Mouse (Mus musculus): ENCODE measurements at regions not wholly inside any gene's neighbourhood (a gene's known extent, or its start where the extent isn't known, plus 50 kb on each side); places are given as distances from the start of the nearest gene placed in this dataset.

DNA sequence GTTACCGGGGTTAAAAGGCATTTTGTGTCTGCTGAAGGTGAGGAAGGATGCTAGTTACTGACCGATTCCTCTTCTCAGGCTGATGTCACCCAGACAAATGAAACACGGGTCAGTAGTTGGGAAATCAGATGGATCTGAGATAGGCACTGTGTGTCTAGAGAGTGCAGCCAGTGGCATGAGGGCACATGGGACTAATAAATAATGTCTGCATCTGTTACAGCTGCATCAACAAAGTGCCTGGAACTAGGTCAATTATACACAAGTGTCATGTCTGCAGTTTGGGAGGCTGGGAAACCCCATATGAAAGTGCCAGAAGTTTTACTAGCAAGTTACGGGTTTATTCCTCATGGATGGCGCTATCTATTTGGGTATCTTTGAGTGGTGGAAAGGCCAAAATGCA, 68.8 kb downstream of the Cxcl12 start:
- Histone ChIP-seq H3K9me3 (no peaks in the 10 kb centered on the region), H3K27me3 (replicated peaks) (no peaks in the 10 kb centered on the region), H3K4me2 (replicated peaks) (no peak overlapping the region), H3K27ac (no peak overlapping the region), H3K36me3 (no peaks in the 10 kb centered on the region), H3K4me3 (replicated peaks) (no peak overlapping the region), H3K9ac (no peak overlapping the region), H3K4me1 (replicated peaks) (no peaks in the 10 kb centered on the region)
- WGBS: 74% methylated on average over 5 of the region's 5 CpGs
- no peak for ATAC-seq

DNA sequence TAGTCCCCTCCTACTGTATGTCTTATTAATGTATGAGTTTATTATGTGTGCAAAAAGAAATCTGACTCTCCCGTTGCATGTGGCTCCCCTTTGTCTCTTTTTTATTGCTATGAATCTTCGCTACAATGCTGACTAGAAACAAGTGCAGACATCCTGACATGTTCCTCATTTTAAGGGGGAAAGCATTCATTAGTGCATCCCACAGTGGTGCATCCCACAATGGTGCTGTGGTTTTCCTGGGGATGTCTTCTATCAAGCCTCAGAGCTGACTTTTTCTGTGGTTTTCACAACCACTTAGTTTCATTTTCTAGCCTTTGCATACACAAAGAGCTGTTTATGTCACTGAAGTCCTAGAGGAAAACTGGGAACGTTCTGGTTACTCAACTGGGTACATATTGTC, 72.9 kb downstream of the Cxcl12 start:
- H3K9ac ChIP-seq: no peak overlapping the region
- H3K27ac ChIP-seq: no peak overlapping the region
- no peak for ATAC-seq
- no peaks in the 10 kb centered on the region for H3K36me3 ChIP-seq
- H3K27me3 ChIP-seq (replicated peaks): no peaks in the 10 kb centered on the region
- no peaks in the 10 kb centered on the region for H3K4me1 ChIP-seq (replicated peaks)
- WGBS: 54% methylated on average over 3 of the region's 3 CpGs
- H3K4me2 ChIP-seq (replicated peaks): no peak overlapping the region
- H3K9me3 ChIP-seq: no peaks in the 10 kb centered on the region
- H3K4me3 ChIP-seq (replicated peaks): no peak overlapping the region

DNA sequence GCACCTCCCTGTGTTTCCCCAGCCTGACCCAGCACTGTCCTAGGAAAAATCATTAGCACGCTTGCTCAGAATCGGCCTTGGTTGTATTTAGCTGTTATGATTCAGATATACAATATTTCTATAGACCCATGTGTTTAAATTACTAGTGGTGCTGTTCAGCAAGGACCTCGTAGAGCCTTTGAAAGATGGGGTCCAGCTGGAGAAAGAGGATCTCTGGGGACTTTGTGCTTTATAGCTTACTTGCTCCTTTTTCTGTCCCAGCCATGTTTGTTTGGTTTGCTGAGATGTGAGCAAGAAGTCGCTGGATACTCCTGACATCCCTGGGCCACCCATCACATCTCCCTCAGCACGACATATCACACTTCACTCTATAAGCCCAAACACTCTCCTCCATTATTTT, 77.1 kb downstream of the Cxcl12 start:
- Histone ChIP-seq H3K4me1 (replicated peaks) (no peaks in the 10 kb centered on the region), H3K4me2 (replicated peaks) (no peak overlapping the region), H3K36me3 (no peaks in the 10 kb centered on the region), H3K9ac (no peak overlapping the region), H3K9me3 (no peaks in the 10 kb centered on the region), H3K27me3 (replicated peaks) (no peaks in the 10 kb centered on the region), H3K27ac (no peak overlapping the region), H3K4me3 (replicated peaks) (no peak overlapping the region)
- no peak for ATAC-seq
- WGBS: 66% methylated on average over 5 of the region's 5 CpGs

DNA sequence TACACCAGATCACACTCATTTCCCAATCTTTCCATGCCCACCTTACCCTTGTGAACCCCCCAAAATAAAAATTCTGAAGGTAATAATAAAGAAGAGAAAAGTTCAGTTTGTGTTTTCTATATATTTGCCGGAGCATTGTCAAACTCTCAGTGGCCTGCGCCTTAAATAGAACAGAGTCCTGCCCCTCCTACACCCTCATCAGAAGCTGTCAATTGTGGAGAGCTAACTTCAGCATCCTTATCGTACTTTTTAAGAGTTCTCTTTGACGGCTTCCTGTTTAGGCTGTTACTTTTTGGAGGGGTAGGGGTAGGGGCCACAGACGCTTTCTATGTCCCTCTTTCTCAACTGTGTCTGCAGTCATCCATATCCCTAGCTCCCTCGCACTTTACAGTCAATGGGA, 77.5 kb downstream of the Cxcl12 start:
- Histone ChIP-seq H3K27ac (no peak overlapping the region), H3K4me3 (replicated peaks) (no peak overlapping the region), H3K27me3 (replicated peaks) (no peaks in the 10 kb centered on the region), H3K36me3 (no peaks in the 10 kb centered on the region), H3K4me2 (replicated peaks) (no peak overlapping the region), H3K9ac (no peak overlapping the region), H3K4me1 (replicated peaks) (no peaks in the 10 kb centered on the region), H3K9me3 (no peaks in the 10 kb centered on the region)
- WGBS: 78% methylated on average over 6 of the region's 6 CpGs
- no peak for ATAC-seq

DNA sequence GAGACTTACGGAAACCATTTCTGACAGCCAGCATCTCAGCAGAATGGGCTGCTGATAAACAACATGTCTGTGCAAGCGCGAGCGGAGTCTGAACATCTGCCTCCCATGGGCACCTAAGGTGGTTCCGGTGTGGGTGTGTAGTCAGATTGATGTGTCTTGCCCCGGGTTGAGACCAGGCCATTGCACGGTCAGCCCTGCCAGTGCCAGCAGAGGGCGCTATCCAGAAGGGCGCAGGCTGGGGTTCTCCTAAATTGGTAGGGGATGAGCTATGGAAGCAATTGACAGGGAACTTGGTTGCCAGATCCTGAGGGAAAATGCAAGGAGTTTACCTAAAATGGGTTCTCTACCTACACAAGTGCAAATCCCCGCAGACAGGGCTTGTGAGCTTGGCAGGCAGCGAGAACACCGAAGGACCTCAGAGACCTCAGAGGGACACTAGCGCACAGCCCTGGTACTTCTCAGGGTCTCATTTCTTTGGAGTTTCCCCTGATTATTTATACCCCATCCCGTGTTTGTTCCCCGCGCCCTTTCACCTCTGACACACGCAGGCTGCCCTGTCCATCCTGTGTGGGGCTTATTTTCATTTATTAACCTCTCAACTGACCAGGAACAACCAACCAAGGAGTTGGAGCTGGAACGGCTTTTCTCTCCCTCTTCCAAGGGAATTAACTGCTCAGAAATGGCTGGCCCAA, 81.0 kb downstream of the Cxcl12 start:
- Histone ChIP-seq H3K4me1 (replicated peaks) (no peaks in the 10 kb centered on the region), H3K27ac (no peak overlapping the region), H3K27me3 (replicated peaks) (no peaks in the 10 kb centered on the region), H3K4me2 (replicated peaks) (no peak overlapping the region), H3K4me3 (replicated peaks) (no peak overlapping the region), H3K36me3 (no peaks in the 10 kb centered on the region), H3K9ac (no peak overlapping the region), H3K9me3 (no peaks in the 10 kb centered on the region)
- WGBS: 81% methylated on average over 18 of the region's 18 CpGs
- no peak for ATAC-seq

DNA sequence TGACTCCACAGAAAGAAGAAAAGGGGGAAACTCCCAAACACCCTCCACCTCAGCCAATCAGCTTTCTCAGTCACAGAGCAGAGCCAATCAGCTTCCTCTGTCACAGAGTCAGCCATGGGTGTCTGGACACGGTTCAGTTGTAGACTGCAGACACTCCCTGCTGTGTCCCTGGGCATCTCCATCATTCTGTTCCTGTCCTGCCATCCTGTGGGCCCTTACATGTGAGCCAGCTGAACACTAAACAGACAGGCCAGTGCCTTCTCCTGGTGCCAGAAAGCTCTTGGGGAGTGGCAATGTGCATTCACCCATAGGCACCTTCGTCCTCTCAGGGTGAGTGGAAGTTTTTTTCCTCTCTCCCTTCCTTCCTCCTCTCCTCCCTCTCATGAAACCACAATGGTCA, 81.7 kb downstream of the Cxcl12 start:
- Histone ChIP-seq H3K9ac (no peak overlapping the region), H3K4me1 (replicated peaks) (no peaks in the 10 kb centered on the region), H3K4me3 (replicated peaks) (no peak overlapping the region), H3K27ac (no peak overlapping the region), H3K36me3 (no peaks in the 10 kb centered on the region), H3K4me2 (replicated peaks) (no peak overlapping the region), H3K9me3 (no peaks in the 10 kb centered on the region), H3K27me3 (replicated peaks) (no peaks in the 10 kb centered on the region)
- 38% methylated on average over 2 of the region's 2 CpGs for WGBS
- ATAC-seq: no peak

DNA sequence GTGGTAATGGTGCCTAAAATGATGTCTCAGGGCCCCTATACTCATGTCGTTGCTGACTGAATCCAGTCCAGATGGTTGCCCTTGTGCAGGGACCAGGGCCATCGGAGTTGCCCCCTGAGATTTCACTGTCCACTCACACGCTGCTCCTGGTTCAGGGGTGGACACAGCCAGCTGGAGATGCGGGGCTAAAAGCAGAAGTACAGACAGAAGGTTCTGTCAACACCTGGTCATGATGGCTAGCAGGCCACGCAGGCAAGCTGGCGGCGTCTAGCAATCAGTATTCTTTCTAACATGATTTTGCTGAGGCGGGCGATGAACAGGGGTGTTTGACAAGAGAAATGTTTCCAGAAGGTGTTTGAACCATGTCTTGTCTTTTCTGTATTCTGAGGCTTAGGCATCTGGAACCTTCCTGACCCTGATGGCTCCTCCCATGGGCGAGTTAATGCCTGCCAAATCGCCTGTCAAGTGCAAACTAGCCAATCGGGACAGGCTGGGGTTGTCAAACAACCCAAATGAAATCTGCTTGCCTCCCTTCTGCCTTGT, 83.1 kb downstream of the Cxcl12 start:
- Histone ChIP-seq H3K36me3 (no peaks in the 10 kb centered on the region), H3K4me1 (replicated peaks) (no peaks in the 10 kb centered on the region), H3K9ac (no peak overlapping the region), H3K4me3 (replicated peaks) (no peak overlapping the region), H3K27ac (no peak overlapping the region), H3K9me3 (no peaks in the 10 kb centered on the region), H3K27me3 (replicated peaks) (no peaks in the 10 kb centered on the region), H3K4me2 (replicated peaks) (no peak overlapping the region)
- no peak for ATAC-seq
- 68% methylated on average over 12 of the region's 12 CpGs for WGBS

DNA sequence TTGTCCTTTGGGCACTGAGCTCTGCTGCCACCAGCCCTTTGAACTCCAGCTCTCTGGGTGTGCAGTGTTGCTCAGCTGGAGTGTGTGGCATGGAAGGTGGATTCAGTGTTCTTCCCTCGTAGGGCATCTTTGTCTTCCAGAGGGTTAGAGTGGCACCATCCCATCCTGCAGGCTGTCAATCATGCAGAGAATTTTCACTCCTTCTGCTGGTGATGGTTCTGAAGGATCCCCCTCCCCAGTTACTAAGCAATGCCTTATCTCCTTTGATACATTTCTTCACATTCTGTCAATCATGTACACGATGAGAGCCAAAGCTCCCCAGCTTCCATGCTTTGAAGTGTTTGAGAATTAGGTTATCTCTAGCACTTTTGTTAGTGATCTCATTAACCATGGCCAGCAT, 84.0 kb downstream of the Cxcl12 start:
- no peak overlapping the region for H3K9ac ChIP-seq
- no peak overlapping the region for H3K27ac ChIP-seq
- no peaks in the 10 kb centered on the region for H3K9me3 ChIP-seq
- ATAC-seq: no peak
- H3K4me2 ChIP-seq (replicated peaks): no peak overlapping the region
- H3K36me3 ChIP-seq: no peaks in the 10 kb centered on the region
- WGBS: 85% methylated on average over 2 of the region's 2 CpGs
- H3K27me3 ChIP-seq (replicated peaks): no peaks in the 10 kb centered on the region
- no peaks in the 10 kb centered on the region for H3K4me1 ChIP-seq (replicated peaks)
- H3K4me3 ChIP-seq (replicated peaks): no peak overlapping the region

DNA sequence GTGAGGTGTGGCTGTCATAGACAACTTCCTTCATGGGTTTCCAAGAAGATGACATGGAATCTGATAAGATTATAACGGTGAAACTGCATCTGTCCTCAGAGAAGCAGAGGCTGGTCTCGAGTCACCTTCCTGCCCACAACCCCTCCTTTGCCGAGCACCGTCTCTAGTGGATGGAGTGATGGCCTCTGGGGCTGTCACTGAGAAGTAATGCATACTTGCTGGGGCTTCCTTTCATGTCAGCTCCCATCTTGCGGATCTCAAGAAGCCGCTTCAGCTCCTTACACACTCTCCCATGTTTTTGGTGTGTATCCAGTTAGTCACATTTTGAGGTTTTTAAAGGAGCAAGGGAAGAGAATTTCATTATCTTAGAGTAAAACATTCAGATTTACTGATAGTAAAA, 84.7 kb downstream of the Cxcl12 start:
- Histone ChIP-seq H3K27ac (no peak overlapping the region), H3K4me2 (replicated peaks) (no peak overlapping the region), H3K9ac (no peak overlapping the region), H3K27me3 (replicated peaks) (no peaks in the 10 kb centered on the region), H3K36me3 (no peaks in the 10 kb centered on the region), H3K4me1 (replicated peaks) (no peaks in the 10 kb centered on the region), H3K9me3 (no peaks in the 10 kb centered on the region), H3K4me3 (replicated peaks) (no peak overlapping the region)
- WGBS: 86% methylated on average over 6 of the region's 6 CpGs
- no peak for ATAC-seq

DNA sequence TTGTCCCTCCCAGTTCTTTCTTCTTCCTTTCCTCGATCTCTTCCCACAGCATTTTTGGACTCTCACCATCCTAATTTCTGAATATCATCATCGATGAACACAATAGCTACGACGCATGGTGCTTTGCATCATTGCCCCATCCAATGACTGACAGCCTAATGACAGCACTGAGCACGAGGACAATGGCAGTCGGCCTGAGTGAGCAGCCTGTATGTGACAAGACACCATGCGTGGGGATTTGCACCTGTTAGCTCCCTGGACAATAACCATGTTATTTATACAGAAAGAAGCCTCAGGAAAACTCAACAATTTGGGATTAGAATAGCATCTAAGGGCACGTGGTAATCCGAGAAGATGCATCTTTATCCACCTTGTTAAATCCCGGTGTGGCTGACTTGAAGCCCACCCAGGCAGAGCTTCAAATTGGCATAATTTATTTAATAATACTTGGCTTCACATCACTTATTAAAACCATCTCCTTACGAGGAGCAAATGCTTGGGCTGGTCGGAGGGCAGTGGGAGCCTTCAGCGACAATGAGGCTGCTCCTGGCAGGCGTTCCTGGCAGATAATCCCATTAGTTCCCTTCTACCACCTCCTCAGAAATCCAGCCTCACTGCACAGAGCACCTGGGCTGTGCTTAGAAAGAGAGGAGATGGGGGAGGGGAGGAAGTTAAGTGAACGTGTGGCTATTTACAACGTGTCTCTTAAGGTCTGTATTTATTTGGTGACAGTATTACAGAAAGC, 85.4 kb downstream of the Cxcl12 start:
- WGBS: 65% methylated on average over 16 of the region's 16 CpGs
- Histone ChIP-seq H3K4me1 (replicated peaks) (no peaks in the 10 kb centered on the region), H3K27ac (no peak overlapping the region), H3K4me2 (replicated peaks) (no peak overlapping the region), H3K9me3 (no peaks in the 10 kb centered on the region), H3K27me3 (replicated peaks) (no peaks in the 10 kb centered on the region), H3K4me3 (replicated peaks) (no peak overlapping the region), H3K9ac (no peak overlapping the region), H3K36me3 (no peaks in the 10 kb centered on the region)
- ATAC-seq: no peak

DNA sequence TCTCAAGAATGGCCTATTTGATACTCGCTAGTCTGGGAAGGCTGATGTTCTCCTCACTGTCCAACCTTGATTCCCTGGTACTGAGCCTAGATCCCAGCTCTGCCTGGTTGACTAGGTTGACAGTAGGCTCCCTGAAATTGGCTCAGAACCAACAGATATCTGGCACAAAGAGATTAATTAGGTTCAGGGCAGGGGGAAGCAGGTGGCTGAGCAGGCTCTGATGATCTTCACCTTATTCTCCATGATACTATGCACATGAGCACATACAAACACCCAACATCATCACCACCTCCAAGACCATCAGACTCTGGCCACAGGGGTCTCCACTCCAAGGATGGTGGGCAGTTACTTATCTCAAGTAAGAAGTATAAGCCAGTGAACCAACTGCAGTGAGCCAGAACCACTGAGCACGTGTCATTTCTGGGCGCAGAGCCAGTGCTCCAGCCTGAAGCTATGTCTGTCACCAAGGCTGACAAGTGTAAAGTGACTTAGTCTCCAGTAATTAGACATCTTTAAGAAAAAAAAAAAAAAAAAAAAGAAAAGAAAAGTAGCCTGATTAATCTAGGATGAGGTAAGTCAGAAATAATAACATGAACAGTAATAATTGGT, 86.4 kb downstream of the Cxcl12 start:
- H3K9me3 ChIP-seq: no peaks in the 10 kb centered on the region
- no peaks in the 10 kb centered on the region for H3K4me1 ChIP-seq (replicated peaks)
- no peaks in the 10 kb centered on the region for H3K27me3 ChIP-seq (replicated peaks)
- no peak overlapping the region for H3K4me2 ChIP-seq (replicated peaks)
- H3K9ac ChIP-seq: no peak overlapping the region
- H3K27ac ChIP-seq: no peak overlapping the region
- no peaks in the 10 kb centered on the region for H3K36me3 ChIP-seq
- 76% methylated on average over 3 of the region's 3 CpGs for WGBS
- no peak for ATAC-seq
- no peak overlapping the region for H3K4me3 ChIP-seq (replicated peaks)

DNA sequence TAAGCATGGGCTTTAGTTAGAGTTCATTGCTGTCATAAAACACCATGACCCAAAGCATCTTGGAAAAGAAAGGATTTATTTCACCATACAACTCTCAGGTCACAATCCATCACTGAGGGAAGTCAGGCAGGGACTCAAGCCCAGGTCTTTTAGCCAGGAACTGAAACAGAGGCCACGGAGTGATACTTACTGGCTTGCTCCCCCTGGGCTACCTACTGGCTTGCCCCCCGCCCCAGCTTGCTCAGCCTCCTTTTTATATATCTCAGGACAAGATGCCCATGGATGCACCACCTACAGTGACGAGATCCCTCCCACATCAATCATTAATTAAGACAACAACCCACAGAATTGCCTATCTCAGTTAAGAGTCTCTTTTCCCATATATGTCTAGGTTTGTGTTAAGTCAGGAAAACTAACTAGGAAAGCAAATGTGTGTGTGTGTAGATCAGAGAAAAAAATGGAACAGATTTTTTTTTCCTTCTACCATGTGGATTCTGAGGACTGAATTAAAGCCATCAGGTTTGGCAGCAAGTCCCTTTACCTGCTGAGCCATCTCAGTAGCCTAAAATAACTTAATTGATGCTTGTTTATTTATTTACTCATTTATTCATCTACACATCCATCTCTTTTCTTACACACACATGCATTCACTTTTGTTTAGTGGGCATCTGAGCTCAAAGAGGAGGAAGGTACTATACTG, 87.2 kb downstream of the Cxcl12 start:
- no peak for ATAC-seq
- Histone ChIP-seq H3K9me3 (no peaks in the 10 kb centered on the region), H3K9ac (no peak overlapping the region), H3K27me3 (replicated peaks) (no peaks in the 10 kb centered on the region), H3K27ac (no peak overlapping the region), H3K4me2 (replicated peaks) (no peak overlapping the region), H3K4me3 (replicated peaks) (no peak overlapping the region), H3K4me1 (replicated peaks) (no peaks in the 10 kb centered on the region), H3K36me3 (no peaks in the 10 kb centered on the region)
- 70% methylated on average over 3 of the region's 3 CpGs for WGBS
